Mouse (Mus musculus) Muller cell, postnatal 12 days (primary cell): ENCODE measurements around the gene Popdc3.
"Not testable (repeated sequence)": the region's sequence is repeated elsewhere in the genome, so short reads cannot be mapped to it uniquely, and the experiment has no call there.

Experiments used
- DNase-seq: peaks from one replicate; pipeline ENCODE4 v3.0.0-alpha.2; 2015; ENCODE audit errors: inconsistent ontology term

Gene Popdc3

GRCm38 (mm10) chr10:45194531-45194930, 16.6 kb downstream of the Popdc3 start:
- no peak for DNase-seq

- no peak for DNase-seq
These were observed 26.7 kb downstream of the Popdc3 start for GRCm38 (mm10) chr10:45204582-45204981.

- DNase-seq: peak; percentile 54
These were observed 32.3 kb downstream of the Popdc3 start for GRCm38 (mm10) chr10:45210201-45210600.

- DNase-seq: peak; percentile 27
These were observed 38.8 kb downstream of the Popdc3 start for GRCm38 (mm10) chr10:45216676-45217075.

- DNase-seq: peak; percentile 88
These were observed 52.1 kb downstream of the Popdc3 start for GRCm38 (mm10) chr10:45229954-45230353.

- no peak for DNase-seq
These were observed 55.5 kb downstream of the Popdc3 start for GRCm38 (mm10) chr10:45233351-45233750.

- DNase-seq: no peak
These were observed 58.4 kb downstream of the Popdc3 start for GRCm38 (mm10) chr10:45236304-45236703.

GRCm38 (mm10) chr10:45237492-45237891, 59.6 kb downstream of the Popdc3 start:
- no peak for DNase-seq

GRCm38 (mm10) chr10:45260477-45260876, 82.6 kb downstream of the Popdc3 start:
- no peak for DNase-seq

- peak; percentile 89 for DNase-seq
These were observed 84.2 kb downstream of the Popdc3 start for GRCm38 (mm10) chr10:45262126-45262525.

GRCm38 (mm10) chr10:45276499-45276898, 98.6 kb downstream of the Popdc3 start:
- no peak for DNase-seq

GRCm38 (mm10) chr10:45276995-45277394, 99.1 kb downstream of the Popdc3 start:
- no peak for DNase-seq

GRCm38 (mm10) chr10:45285651-45286050, 107.8 kb downstream of the Popdc3 start:
- DNase-seq: no peak

GRCm38 (mm10) chr10:45288351-45288750, 110.5 kb downstream of the Popdc3 start:
- no peak for DNase-seq

- peak; percentile 72 for DNase-seq
These were observed 111.6 kb downstream of the Popdc3 start for GRCm38 (mm10) chr10:45289218-45290105.

GRCm38 (mm10) chr10:45290618-45291017, 112.7 kb downstream of the Popdc3 start:
- peak; percentile 73 for DNase-seq

- DNase-seq: not testable (repeated sequence)
These were observed 114.3 kb downstream of the Popdc3 start for GRCm38 (mm10) chr10:45292159-45292558.

GRCm38 (mm10) chr10:45295093-45295492, 117.2 kb downstream of the Popdc3 start:
- DNase-seq: no peak

GRCm38 (mm10) chr10:45298503-45298902, 120.6 kb downstream of the Popdc3 start:
- DNase-seq: no peak

GRCm38 (mm10) chr10:45299509-45299908, 121.6 kb downstream of the Popdc3 start:
- DNase-seq: no peak

- no peak for DNase-seq
These were observed 125.6 kb downstream of the Popdc3 start for GRCm38 (mm10) chr10:45303315-45304036.

GRCm38 (mm10) chr10:45305173-45305572, 127.3 kb downstream of the Popdc3 start:
- no peak for DNase-seq

GRCm38 (mm10) chr10:45311129-45311528, 133.2 kb downstream of the Popdc3 start:
- DNase-seq: peak; percentile 56
